Mouse (Mus musculus) stomach, postnatal 0 days (tissue): Measurements from ENCODE around the gene Cept1. TPM values are rescaled to one million over a fixed set of nuclear protein-coding genes. Genes with fewer than 3 reads are reported as not detected.

Experiments
- ATAC-seq: fragments of 200-750 bp; cut with Nextera tagmentation; 2 replicates; pipeline ENCODE4 v1.8.0; 2017; ENCODE audit not compliant: low FRiP score, low TSS enrichment
- DNase-seq: peaks from one replicate; pipeline ENCODE4 v3.0.0-alpha.2; 2016; ENCODE audit warnings: low spot score
- H3K27ac ChIP-seq: fragments of 300-500 bp; sonication (generic); replicated peaks from 2 replicates; pipeline ENCODE4 v1.5.1; 2014; ENCODE audit warnings: mild to moderate bottlenecking, control low read depth
- H3K27me3 ChIP-seq: fragments of 300-500 bp; sonication (generic); 2 replicates; pipeline ENCODE4 v1.6.1; 2014; ENCODE audit warnings: low read length; ENCODE audit not compliant: control insufficient read depth, insufficient read depth
- H3K36me3 ChIP-seq: fragments of 300-500 bp; sonication (generic); 2 replicates; pipeline ENCODE4 v1.6.1; 2014; ENCODE audit warnings: low read length, mixed read lengths; ENCODE audit not compliant: control insufficient read depth, insufficient read depth
- H3K4me1 ChIP-seq: fragments of 300-500 bp; sonication (generic); replicated peaks from 2 replicates; pipeline ENCODE4 v1.6.1; 2014; ENCODE audit warnings: antibody characterized with exemption; ENCODE audit not compliant: control insufficient read depth, insufficient read depth
- H3K4me2 ChIP-seq: fragments of 300-500 bp; sonication (generic); replicated peaks from 2 replicates; pipeline ENCODE4 v1.6.1; 2014; ENCODE audit warnings: low read depth, mild to moderate bottlenecking, control low read depth, moderate library complexity
- H3K4me3 ChIP-seq: fragments of 300-500 bp; sonication (generic); 2 replicates; pipeline ENCODE4 v1.5.1; 2014; ENCODE audit warnings: low read depth, low read length, control low read depth
- H3K9ac ChIP-seq: fragments of 300-500 bp; sonication (generic); 2 replicates; pipeline ENCODE4 v1.6.1; 2014; ENCODE audit warnings: mild to moderate bottlenecking, low read length, control low read depth, mixed read lengths
- H3K9me3 ChIP-seq: fragments of 300-500 bp; sonication (generic); 2 replicates; pipeline ENCODE4 v1.6.1; 2016; ENCODE audit warnings: low read length; ENCODE audit not compliant: control insufficient read depth
- CTCF ChIP-seq: IDR thresholded peaks from 2 replicates; pipeline ENCODE4 v1.5.1; 2016; ENCODE audit warnings: antibody characterized with exemption, low read depth, mild to moderate bottlenecking, moderate library complexity
- EP300 ChIP-seq: optimal IDR thresholded peaks from 2 replicates; pipeline ENCODE3; 2016; ENCODE audit warnings: antibody characterized with exemption
- WGBS: fragments of 180-500 bp; shearing (Covaris S2); extraction: QIAGEN DNeasy Blood & Tissue Kit; methylation state at CpG from one replicate; pipeline ENCODE4 v1.1.7; 2014; 5-methylcytosine and 5-hydroxymethylcytosine counted together
- polyA plus RNA-seq: library from polyadenylated mRNA; unstranded; fragments of >200 nt; fragmentation: Nextera tagmentation; extraction: Ambion mirVana; gene quantifications from 2 replicates; pipeline ENCODE4 v1.2.1, GENCODE M21; 2015

Gene Cept1
- polyA plus RNA-seq, 1 experiment from 2014 or later: 68.9 TPM

- ATAC-seq: no peak
- no peak overlapping the region for H3K4me2 ChIP-seq
- H3K4me3 ChIP-seq: no peak overlapping the region
- TF ChIP-seq CTCF (no peak), EP300 (no peak)
- no peaks in the 10 kb centered on the region for H3K9me3 ChIP-seq
- no peaks in the 10 kb centered on the region for H3K4me1 ChIP-seq
- H3K36me3 ChIP-seq: peaks cover 5% of the 10 kb centered on the region; the same call in 1 of the 2 replicates
- H3K27me3 ChIP-seq: no peaks in the 10 kb centered on the region
- no peak overlapping the region for H3K9ac ChIP-seq
- 85% methylated on average over 3 of the region's 3 CpGs for WGBS
- DNase-seq: no peak
- H3K27ac ChIP-seq: no peak overlapping the region
Observed at GRCm38 (mm10) chr3:106555743-106556250, 8.2 kb upstream of the Cept1 start.

GRCm38 (mm10) chr3:106553411-106553810, 5.8 kb upstream of the Cept1 start:
- ATAC-seq (no peak), DNase-seq (no peak)
- H3K27me3 ChIP-seq: no peaks in the 10 kb centered on the region
- H3K4me1 ChIP-seq: 0 out of 2 replicates have a peak, but pooled peaks cover 2% of the 10 kb centered on the region
- H3K4me2 ChIP-seq: no peak overlapping the region
- TF ChIP-seq EP300 (no peak), CTCF (no peak)
- 85% methylated on average over 5 of the region's 5 CpGs for WGBS
- no peaks in the 10 kb centered on the region for H3K9me3 ChIP-seq
- no peak overlapping the region for H3K4me3 ChIP-seq
- H3K9ac ChIP-seq: no peak overlapping the region
- peaks cover 5% of the 10 kb centered on the region; the same call in 1 of the 2 replicates for H3K36me3 ChIP-seq
- H3K27ac ChIP-seq: no peak overlapping the region

GRCm38 (mm10) chr3:106548971-106549370, 1.4 kb upstream of the Cept1 start:
- H3K27me3 ChIP-seq: no peaks in the 10 kb centered on the region
- H3K36me3 ChIP-seq: peaks cover 3% of the 10 kb centered on the region; the same call in 1 of the 2 replicates
- peak overlapping the region; percentile 92 for H3K4me3 ChIP-seq
- no peaks in the 10 kb centered on the region for H3K9me3 ChIP-seq
- 0 out of 2 replicates have a peak, but pooled peaks cover 4% of the 10 kb centered on the region for H3K4me1 ChIP-seq
- DNase-seq: no peak
- no peak for TF ChIP-seq EP300
- no peak for TF ChIP-seq CTCF
- H3K9ac ChIP-seq: no peak overlapping the region
- peak overlapping the region; percentile 53 for H3K4me2 ChIP-seq
- ATAC-seq: no peak
- H3K27ac ChIP-seq: no peak overlapping the region
- 8% methylated on average over 3 of the region's 3 CpGs for WGBS

GRCm38 (mm10) chr3:106547924-106548539, 430 bp upstream of the Cept1 start:
- Histone ChIP-seq H3K27me3 (no peaks in the 10 kb centered on the region), H3K4me3 (peak overlapping the region; percentile 92), H3K4me2 (peak overlapping the region; percentile 53), H3K9ac (peak overlapping the region; percentile 96), H3K4me1 (0 out of 2 replicates have a peak, but pooled peaks cover 4% of the 10 kb centered on the region), H3K27ac (peak overlapping the region; percentile 99), H3K36me3 (peaks cover 3% of the 10 kb centered on the region; the same call in 1 of the 2 replicates), H3K9me3 (no peaks in the 10 kb centered on the region)
- DNase-seq: peak; percentile 34
- WGBS: under 1% methylated on average over 27 of the region's 27 CpGs
- TF ChIP-seq CTCF (no peak), EP300 (no peak)
- peak; percentile 63 for ATAC-seq

GRCm38 (mm10) chr3:106544721-106545316, 2.8 kb downstream of the Cept1 start:
- no peak for TF ChIP-seq EP300
- DNase-seq (peak; percentile 18), ATAC-seq (no peak)
- Histone ChIP-seq H3K4me2 (peak overlapping the region; percentile 11; the same call in 1 of the 2 replicates), H3K4me3 (no peak overlapping the region), H3K36me3 (no peaks in the 10 kb centered on the region), H3K27ac (no peak overlapping the region), H3K27me3 (no peaks in the 10 kb centered on the region), H3K9ac (no peak overlapping the region), H3K9me3 (no peaks in the 10 kb centered on the region), H3K4me1 (0 out of 2 replicates have a peak, but pooled peaks cover 4% of the 10 kb centered on the region)
- 57% methylated on average over 8 of the region's 8 CpGs for WGBS

GRCm38 (mm10) chr3:106533277-106533676, 14.3 kb downstream of the Cept1 start:
- Histone ChIP-seq H3K9me3 (no peaks in the 10 kb centered on the region), H3K4me1 (no peaks in the 10 kb centered on the region), H3K4me3 (no peak overlapping the region), H3K27me3 (no peaks in the 10 kb centered on the region), H3K9ac (no peak overlapping the region), H3K4me2 (no peak overlapping the region), H3K27ac (no peak overlapping the region), H3K36me3 (no peaks in the 10 kb centered on the region)
- TF ChIP-seq EP300 (no peak), CTCF (no peak)
- 92% methylated on average over 2 of the region's 2 CpGs for WGBS
- ATAC-seq (no peak), DNase-seq (no peak)
